In genomic region chr8:86884067-86884466, GRCm38 (mm10) we compare ENCODE assay signal across 8 mouse cellular contexts. TPM values are rescaled to one million over a fixed set of nuclear protein-coding genes. Genes with fewer than 3 reads are reported as not detected.
DNase-seq lines count a peak whose midpoint lies in the region; ATAC-seq and TF ChIP-seq lines count a peak whose summit lies in the region.

No protein-coding gene starts in this region.

- TF ChIP-seq POLR2A in bone marrow macrophage, adult 2 months (IDR thresholded peaks at IDR 0.05; ENCODE audit: borderline replicate concordance, low read depth, low read length) = no peak

- H3K36me3 ChIP-seq in hindbrain, embryonic 10.5 days = peaks cover 21% of the 10 kb centered on the region
- peaks cover 5% of the 10 kb centered on the region; the same call in 1 of the 2 replicates for H3K36me3 ChIP-seq in limb, embryonic 15.5 days
- H3K36me3 ChIP-seq in neural tube, embryonic 13.5 days = peaks cover 5% of the 10 kb centered on the region; the same call in 1 of the 2 replicates

- DNase-seq in heart, adult 11 months = peak; percentile 94
- DNase-seq in heart, postnatal 14 days = no peak
- DNase-seq in CD4-positive helper T cell, adult 2 months (ENCODE audit: low read depth, low spot score) = peak; percentile 80
- peak; percentile 20 for DNase-seq in hindbrain, embryonic 10.5 days (ENCODE audit: low spot score)
- no peak for DNase-seq in ovary, adult 18-20 months (ENCODE audit: low spot score)

- H3K27ac ChIP-seq in bone marrow macrophage, adult 2 months (ENCODE audit: insufficient read depth, low read depth, low read length) = peak overlapping the region; percentile 64
- peak overlapping the region; percentile 96 for H3K27ac ChIP-seq in hindbrain, embryonic 10.5 days
- peak overlapping the region; percentile 94 for H3K27ac ChIP-seq in limb, embryonic 15.5 days
- H3K27ac ChIP-seq in neural tube, embryonic 13.5 days (replicated peaks) = peak overlapping the region; percentile 96

- no peaks in the 10 kb centered on the region for H3K27me3 ChIP-seq in hindbrain, embryonic 10.5 days (ENCODE audit: insufficient read depth, poor library complexity, severe bottlenecking)
- no peaks in the 10 kb centered on the region for H3K27me3 ChIP-seq in limb, embryonic 15.5 days
- no peaks in the 10 kb centered on the region for H3K27me3 ChIP-seq in neural tube, embryonic 13.5 days

- peak overlapping the region; percentile 98 for H3K4me3 ChIP-seq in bone marrow macrophage, adult 2 months (ENCODE audit: insufficient read depth, low read length)
- H3K4me3 ChIP-seq in hindbrain, embryonic 10.5 days = peak overlapping the region; percentile 96
- peak overlapping the region; percentile 98 for H3K4me3 ChIP-seq in limb, embryonic 15.5 days
- H3K4me3 ChIP-seq in neural tube, embryonic 13.5 days = peak overlapping the region; percentile 96

- H3K9me3 ChIP-seq in hindbrain, embryonic 10.5 days = no peaks in the 10 kb centered on the region
- H3K9me3 ChIP-seq in limb, embryonic 15.5 days = no peaks in the 10 kb centered on the region
- H3K9me3 ChIP-seq in neural tube, embryonic 13.5 days = no peaks in the 10 kb centered on the region

- ATAC-seq in limb, embryonic 15.5 days (ENCODE audit: insufficient number of reproducible peaks, low FRiP score, low TSS enrichment, low read depth) = no peak
- ATAC-seq in neural tube, embryonic 13.5 days (ENCODE audit: low read depth) = no peak

- intact Hi-C loops in heart, postnatal 14 days (cut with DNase I) = loop anchor here (5.0 kb wide), 3 partner anchors 37 to 137 kb away; partner anchors contain the start of genes Gm10638 and Siah1a

- TF ChIP-seq CTCF in bone marrow macrophage, adult 2 months (IDR thresholded peaks at IDR 0.05; ENCODE audit: low read depth, low read length) = no peak

- peak overlapping the region; percentile 82 for H3K4me2 ChIP-seq in limb, embryonic 15.5 days
- peak overlapping the region; percentile 85 for H3K4me2 ChIP-seq in neural tube, embryonic 13.5 days

- H3K4me1 ChIP-seq in bone marrow macrophage, adult 2 months (ENCODE audit: control insufficient read depth, insufficient read depth, low read length) = peaks cover 58% of the 10 kb centered on the region
- H3K4me1 ChIP-seq in hindbrain, embryonic 10.5 days (replicated peaks) = peaks cover 39% of the 10 kb centered on the region
- peaks cover 31% of the 10 kb centered on the region for H3K4me1 ChIP-seq in limb, embryonic 15.5 days
- peaks cover 30% of the 10 kb centered on the region for H3K4me1 ChIP-seq in neural tube, embryonic 13.5 days (replicated peaks)

- 3% methylated on average over 16 of the region's 16 CpGs for WGBS in hindbrain, embryonic 10.5 days
- under 1% methylated on average over 16 of the region's 16 CpGs for WGBS in limb, embryonic 15.5 days
- WGBS in neural tube, embryonic 13.5 days = 2% methylated on average over 16 of the region's 16 CpGs

- peak overlapping the region; percentile 88 for H3K9ac ChIP-seq in limb, embryonic 15.5 days
- H3K9ac ChIP-seq in neural tube, embryonic 13.5 days = peak overlapping the region; percentile 94

RNA-seq across cellular contexts. Expression of gene N4bp1, which starts 1.0 kb away (rescaled TPM):
- 10 to 100 TPM; 17.1 to 18.0 TPM for total RNA-seq in heart, postnatal 14 days (2021)
- 29.4 and 31.1 TPM in 2 replicates for polyA plus RNA-seq in bone marrow macrophage, adult 2 months (2012; ENCODE audit: insufficient read depth, insufficient read length, missing spikeins)
- polyA plus RNA-seq in hindbrain, embryonic 10.5 days (2016; fragmentation: Nextera tagmentation; extraction: Ambion mirVana) = 9.2 and 9.6 TPM in 2 replicates
- 7.9 and 9.5 TPM in 2 replicates for polyA plus RNA-seq in limb, embryonic 15.5 days (2015; fragmentation: Nextera tagmentation; extraction: Ambion mirVana)
- 9.3 and 10.2 TPM in 2 replicates for polyA plus RNA-seq in neural tube, embryonic 13.5 days (2015; fragmentation: Nextera tagmentation; extraction: Ambion mirVana)

Comparison
In these comparisons a context has a peak if more than half of its experiments do, and no peak if none do; other contexts are left out.
1. DNase-seq: peak in heart, adult 11 months (single experiment), CD4-positive helper T cell, adult 2 months (single experiment) and hindbrain, embryonic 10.5 days (single experiment); none in heart, postnatal 14 days (0 of 2) and ovary, adult 18-20 months (single experiment).
2. Peak in every context shown above with its lines, with median percentiles within 50 percentile points of each other: H3K27ac ChIP-seq and H3K4me3 ChIP-seq.